ENCODE assay signal across 9 mouse cellular contexts in the genomic region with DNA sequence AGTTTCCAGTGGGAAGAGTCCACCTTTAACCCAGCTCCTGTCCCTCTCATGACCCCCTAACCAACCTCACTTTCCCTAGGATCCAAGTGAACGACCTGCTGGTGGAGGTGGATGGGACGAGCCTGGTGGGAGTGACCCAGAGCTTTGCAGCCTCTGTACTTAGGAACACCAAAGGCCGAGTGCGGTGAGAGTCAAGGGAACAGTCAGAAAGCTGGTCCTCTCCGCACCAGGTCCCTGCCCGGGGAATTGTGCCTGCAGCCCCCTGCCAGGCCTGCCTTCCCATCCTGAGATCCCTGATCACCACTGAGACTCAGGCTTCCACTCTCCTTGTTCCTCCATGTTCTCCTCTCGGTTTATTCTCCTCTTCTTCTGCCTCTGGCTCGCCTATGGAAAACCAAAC. TPM values are rescaled to one million over a fixed set of nuclear protein-coding genes. Genes with fewer than 3 reads are reported as not detected.
DNase-seq lines count a peak whose midpoint lies in the region; ATAC-seq and TF ChIP-seq lines count a peak whose summit lies in the region.
"Had no signal": no experiment of that assay in that cellular context is flagged by ENCODE, and none has a peak within 500 bp of the region (broad histone marks: within the 10 kb centered on the region; RNA-seq: fewer than 3 reads in every experiment).

No protein-coding gene starts in this region.

- TF ChIP-seq CTCF in midbrain, postnatal 0 days (IDR thresholded peaks at IDR 0.05): no peak
- TF ChIP-seq CTCF in hindbrain, postnatal 0 days (IDR thresholded peaks at IDR 0.05; ENCODE audit: low read depth): no peak

- no peak for ATAC-seq in heart, embryonic 12.5 days (ENCODE audit: insufficient number of reproducible peaks, low FRiP score)
- ATAC-seq in midbrain, postnatal 0 days (ENCODE audit: low FRiP score): no peak
- ATAC-seq in hindbrain, postnatal 0 days: no peak
- ATAC-seq in neural tube, embryonic 15.5 days (ENCODE audit: low FRiP score): no peak

- H3K4me2 ChIP-seq in heart, embryonic 12.5 days: peak overlapping the region; percentile 37
- H3K4me2 ChIP-seq in midbrain, postnatal 0 days (ENCODE audit: low read depth, low read length, poor library complexity, severe bottlenecking): no peak overlapping the region
- H3K4me2 ChIP-seq in hindbrain, postnatal 0 days (ENCODE audit: low read depth, low read length): no peak overlapping the region
- no peak overlapping the region for H3K4me2 ChIP-seq in neural tube, embryonic 15.5 days

- no peaks in the 10 kb centered on the region for H3K27me3 ChIP-seq in heart, embryonic 12.5 days (replicated peaks)
- no peaks in the 10 kb centered on the region for H3K27me3 ChIP-seq in midbrain, embryonic 10.5 days (ENCODE audit: low read depth, poor library complexity, severe bottlenecking)
- no peaks in the 10 kb centered on the region for H3K27me3 ChIP-seq in midbrain, postnatal 0 days (ENCODE audit: insufficient read depth, low read length)
- H3K27me3 ChIP-seq in hindbrain, postnatal 0 days (ENCODE audit: insufficient read depth, low read length): no peaks in the 10 kb centered on the region
- H3K27me3 ChIP-seq in neural tube, embryonic 15.5 days (replicated peaks): no peaks in the 10 kb centered on the region

- H3K27ac ChIP-seq in heart, embryonic 12.5 days (ENCODE audit: poor library complexity, severe bottlenecking): peak overlapping the region; percentile 38
- H3K27ac ChIP-seq in midbrain, embryonic 10.5 days (replicated peaks): peak overlapping the region; percentile 71
- H3K27ac ChIP-seq in midbrain, postnatal 0 days (ENCODE audit: low read depth, low read length): no peak overlapping the region; the same call in 1 of the 2 replicates
- peak overlapping the region; percentile 22 for H3K27ac ChIP-seq in hindbrain, postnatal 0 days
- no peak overlapping the region for H3K27ac ChIP-seq in neural tube, embryonic 15.5 days (replicated peaks)

- H3K4me3 ChIP-seq in heart, embryonic 12.5 days: 0 out of 2 replicates have a peak overlapping the region, but pooled peaks have one; percentile 0
- peak overlapping the region; percentile 7; the same call in 1 of the 2 replicates for H3K4me3 ChIP-seq in midbrain, embryonic 10.5 days
- H3K4me3 ChIP-seq in midbrain, postnatal 0 days (ENCODE audit: low read depth, low read length): no peak overlapping the region
- no peak overlapping the region for H3K4me3 ChIP-seq in hindbrain, postnatal 0 days (ENCODE audit: low read length)
- no peak overlapping the region for H3K4me3 ChIP-seq in neural tube, embryonic 15.5 days (replicated peaks)

- peaks cover 66% of the 10 kb centered on the region for H3K4me1 ChIP-seq in heart, embryonic 12.5 days (replicated peaks)
- H3K4me1 ChIP-seq in midbrain, embryonic 10.5 days: peaks cover 47% of the 10 kb centered on the region
- H3K4me1 ChIP-seq in midbrain, postnatal 0 days (ENCODE audit: insufficient read depth, low read length): peaks cover 8% of the 10 kb centered on the region
- H3K4me1 ChIP-seq in hindbrain, postnatal 0 days (ENCODE audit: insufficient read depth, low read length): peaks cover 22% of the 10 kb centered on the region
- H3K4me1 ChIP-seq in neural tube, embryonic 15.5 days: peaks cover 45% of the 10 kb centered on the region

- WGBS in heart, embryonic 12.5 days: 78% methylated on average over 8 of the region's 8 CpGs
- 83% methylated on average over 8 of the region's 8 CpGs for WGBS in midbrain, embryonic 10.5 days
- 81% methylated on average over 8 of the region's 8 CpGs for WGBS in midbrain, postnatal 0 days
- WGBS in hindbrain, postnatal 0 days: 68% methylated on average over 8 of the region's 8 CpGs
- WGBS in neural tube, embryonic 15.5 days: 78% methylated on average over 8 of the region's 8 CpGs

- H3K9me3 ChIP-seq in heart, embryonic 12.5 days (replicated peaks): no peaks in the 10 kb centered on the region
- H3K9me3 ChIP-seq in midbrain, embryonic 10.5 days (replicated peaks): no peaks in the 10 kb centered on the region
- H3K9me3 ChIP-seq in midbrain, postnatal 0 days (ENCODE audit: low read length): no peaks in the 10 kb centered on the region
- no peaks in the 10 kb centered on the region for H3K9me3 ChIP-seq in hindbrain, postnatal 0 days (ENCODE audit: low read length)
- no peaks in the 10 kb centered on the region for H3K9me3 ChIP-seq in neural tube, embryonic 15.5 days (replicated peaks)

- no peak for DNase-seq in heart, adult 11 months
- DNase-seq in midbrain, embryonic 10.5 days (ENCODE audit: low spot score): no peak
- DNase-seq in midbrain, postnatal 0 days (ENCODE audit: low spot score): no peak
- DNase-seq in hindbrain, postnatal 0 days (ENCODE audit: low spot score): no peak
- no peak for DNase-seq in cerebellum, postnatal 4 days (ENCODE audit: low spot score in 2 of 2)
- DNase-seq in cerebellum, adult 9-10 months: no peak

- H3K9ac ChIP-seq in heart, embryonic 12.5 days: peak overlapping the region; percentile 34
- H3K9ac ChIP-seq in midbrain, postnatal 0 days (replicated peaks; ENCODE audit: low read length, poor library complexity, severe bottlenecking): no peak overlapping the region
- H3K9ac ChIP-seq in hindbrain, postnatal 0 days (replicated peaks; ENCODE audit: low read length): no peak overlapping the region
- peak overlapping the region; percentile 17; the same call in 1 of the 2 replicates for H3K9ac ChIP-seq in neural tube, embryonic 15.5 days (replicated peaks)

- peaks cover 86% of the 10 kb centered on the region for H3K36me3 ChIP-seq in heart, embryonic 12.5 days
- peaks cover 98% of the 10 kb centered on the region for H3K36me3 ChIP-seq in midbrain, embryonic 10.5 days
- H3K36me3 ChIP-seq in midbrain, postnatal 0 days (ENCODE audit: insufficient read depth, low read length): peaks cover 59% of the 10 kb centered on the region
- peaks cover 65% of the 10 kb centered on the region for H3K36me3 ChIP-seq in hindbrain, postnatal 0 days (ENCODE audit: insufficient read depth, low read length)
- H3K36me3 ChIP-seq in neural tube, embryonic 15.5 days: peaks cover 78% of the 10 kb centered on the region

RNA-seq across cellular contexts. Expression of gene Ppp1r9b, which starts 9.3 kb away (rescaled TPM):
- polyA plus RNA-seq in heart, embryonic 12.5 days (2016; fragmentation: Nextera tagmentation; extraction: Ambion mirVana): 10.4 and 12.2 TPM in 2 replicates
- polyA plus RNA-seq in midbrain, embryonic 10.5 days (2016; fragmentation: Nextera tagmentation; extraction: Ambion mirVana): 8.6 and 9.0 TPM in 2 replicates
- total RNA-seq in midbrain, postnatal 0 days (2014; rRNA removed): 179 and 217 TPM in 2 replicates
- 18.2 and 20.4 TPM in 2 replicates for polyA plus RNA-seq in midbrain, postnatal 0 days (2015; fragmentation: Nextera tagmentation; extraction: Ambion mirVana)
- total RNA-seq in hindbrain, postnatal 0 days (2014; rRNA removed): 170 and 190 TPM in 2 replicates
- polyA plus RNA-seq in hindbrain, postnatal 0 days (2015; fragmentation: Nextera tagmentation; extraction: Ambion mirVana): 18.8 and 19.4 TPM in 2 replicates
- polyA plus RNA-seq in neural tube, embryonic 15.5 days (2015; fragmentation: Nextera tagmentation; extraction: Ambion mirVana): 18.8 TPM in 2 replicates

RNA-seq across cellular contexts. Expression of gene Samd14, which starts 9.6 kb away (rescaled TPM):
- polyA plus RNA-seq in heart, embryonic 12.5 days (2016; fragmentation: Nextera tagmentation; extraction: Ambion mirVana): 14.8 and 16.5 TPM in 2 replicates
- 40.8 and 58.6 TPM in 2 replicates for polyA plus RNA-seq in midbrain, embryonic 10.5 days (2016; fragmentation: Nextera tagmentation; extraction: Ambion mirVana)
- 221 and 243 TPM in 2 replicates for total RNA-seq in midbrain, postnatal 0 days (2014; rRNA removed)
- 158 and 161 TPM in 2 replicates for polyA plus RNA-seq in midbrain, postnatal 0 days (2015; fragmentation: Nextera tagmentation; extraction: Ambion mirVana)
- 216 and 223 TPM in 2 replicates for total RNA-seq in hindbrain, postnatal 0 days (2014; rRNA removed)
- 128 and 137 TPM in 2 replicates for polyA plus RNA-seq in hindbrain, postnatal 0 days (2015; fragmentation: Nextera tagmentation; extraction: Ambion mirVana)
- 139 and 167 TPM in 2 replicates for polyA plus RNA-seq in neural tube, embryonic 15.5 days (2015; fragmentation: Nextera tagmentation; extraction: Ambion mirVana)

RNA-seq across cellular contexts. Expression of gene Sgca, which starts 24.0 kb away (rescaled TPM):
- polyA plus RNA-seq in heart, embryonic 12.5 days (2016; fragmentation: Nextera tagmentation; extraction: Ambion mirVana): 20.6 and 26.6 TPM in 2 replicates
- polyA plus RNA-seq in midbrain, embryonic 10.5 days (2016; fragmentation: Nextera tagmentation; extraction: Ambion mirVana): 0.20 TPM in 1 of 2 replicates, not detected in the other
- not detected in 2 replicates for total RNA-seq in midbrain, postnatal 0 days (2014; rRNA removed)
- polyA plus RNA-seq in midbrain, postnatal 0 days (2015; fragmentation: Nextera tagmentation; extraction: Ambion mirVana): 0.29 and 0.39 TPM in 2 replicates
- total RNA-seq in hindbrain, postnatal 0 days (2014; rRNA removed): 0.36 and 0.52 TPM in 2 replicates
- polyA plus RNA-seq in hindbrain, postnatal 0 days (2015; fragmentation: Nextera tagmentation; extraction: Ambion mirVana): 0.26 and 0.28 TPM in 2 replicates
- polyA plus RNA-seq in neural tube, embryonic 15.5 days (2015; fragmentation: Nextera tagmentation; extraction: Ambion mirVana): 0.77 and 1.4 TPM in 2 replicates

RNA-seq across cellular contexts. Expression of gene Hils1, which starts 32.7 kb away (rescaled TPM):
- 0.30 TPM in 1 of 2 replicates, not detected in the other for polyA plus RNA-seq in heart, embryonic 12.5 days (2016; fragmentation: Nextera tagmentation; extraction: Ambion mirVana)
- polyA plus RNA-seq in midbrain, embryonic 10.5 days (2016; fragmentation: Nextera tagmentation; extraction: Ambion mirVana): not detected in 2 replicates
- not detected in 2 replicates for total RNA-seq in midbrain, postnatal 0 days (2014; rRNA removed)
- polyA plus RNA-seq in midbrain, postnatal 0 days (2015; fragmentation: Nextera tagmentation; extraction: Ambion mirVana): not detected in 2 replicates
- not detected in 2 replicates for total RNA-seq in hindbrain, postnatal 0 days (2014; rRNA removed)
- polyA plus RNA-seq in hindbrain, postnatal 0 days (2015; fragmentation: Nextera tagmentation; extraction: Ambion mirVana): not detected in 2 replicates
- polyA plus RNA-seq in neural tube, embryonic 15.5 days (2015; fragmentation: Nextera tagmentation; extraction: Ambion mirVana): not detected in 2 replicates
- total RNA-seq: adrenal gland, postnatal 10 days had no signal

RNA-seq across cellular contexts. Expression of gene Pdk2, which starts 41.0 kb away (rescaled TPM):
- polyA plus RNA-seq in heart, embryonic 12.5 days (2016; fragmentation: Nextera tagmentation; extraction: Ambion mirVana): 65.1 and 68.3 TPM in 2 replicates
- 9.7 and 15.3 TPM in 2 replicates for polyA plus RNA-seq in midbrain, embryonic 10.5 days (2016; fragmentation: Nextera tagmentation; extraction: Ambion mirVana)
- total RNA-seq in midbrain, postnatal 0 days (2014; rRNA removed): 14.1 and 18.1 TPM in 2 replicates
- 30.8 and 32.7 TPM in 2 replicates for polyA plus RNA-seq in midbrain, postnatal 0 days (2015; fragmentation: Nextera tagmentation; extraction: Ambion mirVana)
- total RNA-seq in hindbrain, postnatal 0 days (2014; rRNA removed): 25.0 and 32.0 TPM in 2 replicates
- polyA plus RNA-seq in hindbrain, postnatal 0 days (2015; fragmentation: Nextera tagmentation; extraction: Ambion mirVana): 46.8 and 49.0 TPM in 2 replicates
- polyA plus RNA-seq in neural tube, embryonic 15.5 days (2015; fragmentation: Nextera tagmentation; extraction: Ambion mirVana): 24.9 and 27.1 TPM in 2 replicates

Comparison
In these comparisons a context has a peak if more than half of its experiments do, and no peak if none do; other contexts are left out.
1. H3K27ac ChIP-seq: peak in heart, embryonic 12.5 days (single experiment), midbrain, embryonic 10.5 days (single experiment) and hindbrain, postnatal 0 days (single experiment); none in midbrain, postnatal 0 days (single experiment) and neural tube, embryonic 15.5 days (single experiment).
2. H3K4me3 ChIP-seq: peak in heart, embryonic 12.5 days (single experiment) and midbrain, embryonic 10.5 days (single experiment); none in midbrain, postnatal 0 days (single experiment), hindbrain, postnatal 0 days (single experiment) and neural tube, embryonic 15.5 days (single experiment).
3. H3K9ac ChIP-seq: peak in heart, embryonic 12.5 days (single experiment) and neural tube, embryonic 15.5 days (single experiment); none in midbrain, postnatal 0 days (single experiment) and hindbrain, postnatal 0 days (single experiment).